ENCODE assay signal across 8 mouse cellular contexts in genomic region chr5:30806106-30806505, GRCm38 (mm10). TPM values are rescaled to one million over a fixed set of nuclear protein-coding genes. Genes with fewer than 3 reads are reported as not detected.
DNase-seq lines count a peak whose midpoint lies in the region; ATAC-seq lines count a peak whose summit lies in the region.

No protein-coding gene starts in this region.

- H3K9me3 ChIP-seq in embryonic facial prominence, embryonic 11.5 days (replicated peaks; ENCODE audit: control insufficient read depth, low read length): no peaks in the 10 kb centered on the region
- no peaks in the 10 kb centered on the region for H3K9me3 ChIP-seq in limb, embryonic 10.5 days (replicated peaks)
- H3K9me3 ChIP-seq in midbrain, embryonic 15.5 days: no peaks in the 10 kb centered on the region

- no peaks in the 10 kb centered on the region for H3K36me3 ChIP-seq in embryonic facial prominence, embryonic 11.5 days (replicated peaks; ENCODE audit: control insufficient read depth, insufficient read depth, low read depth, low read length)
- H3K36me3 ChIP-seq in limb, embryonic 10.5 days: no peaks in the 10 kb centered on the region
- H3K36me3 ChIP-seq in midbrain, embryonic 15.5 days (replicated peaks): no peaks in the 10 kb centered on the region

- no peak overlapping the region for H3K4me2 ChIP-seq in embryonic facial prominence, embryonic 11.5 days (ENCODE audit: low read depth, low read length)
- no peak overlapping the region; the same call in 1 of the 2 replicates for H3K4me2 ChIP-seq in midbrain, embryonic 15.5 days

- no peaks in the 10 kb centered on the region for H3K4me1 ChIP-seq in embryonic facial prominence, embryonic 11.5 days (ENCODE audit: control insufficient read depth, insufficient read depth, low read length)
- H3K4me1 ChIP-seq in limb, embryonic 10.5 days: no peaks in the 10 kb centered on the region
- H3K4me1 ChIP-seq in midbrain, embryonic 15.5 days: no peaks in the 10 kb centered on the region

- DNase-seq in 3T3-L1 (ENCODE audit: low read depth, low spot score): peak; percentile 96
- peak; percentile 84 for DNase-seq in adrenal gland, postnatal 25 days
- peak; percentile 95 for DNase-seq in embryonic facial prominence, embryonic 11.5 days (ENCODE audit: low spot score)
- peak; percentile 88 to 99 for DNase-seq in heart, adult 18-20 months
- peak; percentile 91 for DNase-seq in kidney, adult 18-20 months
- DNase-seq in limb, embryonic 10.5 days (ENCODE audit: low spot score): peak; percentile 93
- peak; percentile 49 to 85 for DNase-seq in spleen, adult 18-20 months

- WGBS in embryonic facial prominence, embryonic 11.5 days: 11% methylated on average over 3 of the region's 3 CpGs
- WGBS in limb, embryonic 10.5 days: 10% methylated on average over 3 of the region's 3 CpGs
- WGBS in midbrain, embryonic 15.5 days: 4% methylated on average over 3 of the region's 3 CpGs

- no peak overlapping the region for H3K9ac ChIP-seq in embryonic facial prominence, embryonic 11.5 days (replicated peaks; ENCODE audit: low read length)
- no peak overlapping the region for H3K9ac ChIP-seq in midbrain, embryonic 15.5 days

- no peak overlapping the region for H3K27ac ChIP-seq in embryonic facial prominence, embryonic 11.5 days (replicated peaks; ENCODE audit: low read depth, low read length)
- no peak overlapping the region for H3K27ac ChIP-seq in limb, embryonic 10.5 days
- H3K27ac ChIP-seq in midbrain, embryonic 15.5 days: no peak overlapping the region

- ATAC-seq in embryonic facial prominence, embryonic 11.5 days (replicated peaks; ENCODE audit: insufficient number of reproducible peaks, low FRiP score, low TSS enrichment, low read depth): peak; percentile 78; the same call in 1 of the 2 replicates
- ATAC-seq in midbrain, embryonic 15.5 days (replicated peaks): peak; percentile 83

- no peak overlapping the region for H3K4me3 ChIP-seq in embryonic facial prominence, embryonic 11.5 days (ENCODE audit: low read depth, low read length)
- H3K4me3 ChIP-seq in limb, embryonic 10.5 days: no peak overlapping the region
- no peak overlapping the region for H3K4me3 ChIP-seq in midbrain, embryonic 15.5 days

- no peaks in the 10 kb centered on the region for H3K27me3 ChIP-seq in embryonic facial prominence, embryonic 11.5 days (ENCODE audit: control insufficient read depth, insufficient read depth, low read length)
- H3K27me3 ChIP-seq in limb, embryonic 10.5 days (ENCODE audit: low read depth, poor library complexity, severe bottlenecking): no peaks in the 10 kb centered on the region
- no peaks in the 10 kb centered on the region for H3K27me3 ChIP-seq in midbrain, embryonic 15.5 days (replicated peaks)

RNA-seq across cellular contexts. Expression of gene Mapre3, which starts 8.3 kb away (rescaled TPM):
- 51.8 and 62.9 TPM in 2 replicates for total RNA-seq in adrenal gland, postnatal 25 days (2021)
- polyA plus RNA-seq in embryonic facial prominence, embryonic 11.5 days (2014; fragmentation: Nextera tagmentation; extraction: Ambion mirVana): 15.4 and 18.1 TPM in 2 replicates
- total RNA-seq in heart, adult 18-20 months (2021): 10 to 100 TPM; 37.0 to 42.8 TPM
- polyA plus RNA-seq in limb, embryonic 10.5 days (2016; fragmentation: Nextera tagmentation; extraction: Ambion mirVana): 12.2 and 17.0 TPM in 2 replicates
- 164 and 166 TPM in 2 replicates for polyA plus RNA-seq in midbrain, embryonic 15.5 days (2015; fragmentation: Nextera tagmentation; extraction: Ambion mirVana)
